31 mouse cellular contexts compared by ENCODE assay signal in genomic region chr2:168579109-168579508, GRCm38 (mm10). TPM values are rescaled to one million over a fixed set of nuclear protein-coding genes. Genes with fewer than 3 reads are reported as not detected.
DNase-seq lines count a peak whose midpoint lies in the region; ATAC-seq and TF ChIP-seq lines count a peak whose summit lies in the region.
"Had no signal": no experiment of that assay in that cellular context is flagged by ENCODE, and none has a peak within 500 bp of the region (broad histone marks: within the 10 kb centered on the region; RNA-seq: fewer than 3 reads in every experiment).

No protein-coding gene starts in this region.

- no peaks in the 10 kb centered on the region for H3K9me3 ChIP-seq in midbrain, embryonic 11.5 days (ENCODE audit: control insufficient read depth, low read length)
- no peaks in the 10 kb centered on the region for H3K9me3 ChIP-seq in midbrain, postnatal 0 days (ENCODE audit: low read length)
- H3K9me3 ChIP-seq in liver, embryonic 12.5 days (replicated peaks): no peaks in the 10 kb centered on the region
- H3K9me3 ChIP-seq: embryonic facial prominence, embryonic 15.5 days; forebrain, embryonic 13.5 days; hindbrain, embryonic 10.5 days; hindbrain, embryonic 15.5 days; limb, embryonic 12.5 days; liver, embryonic 13.5 days; midbrain, embryonic 10.5 days; neural tube, embryonic 12.5 days had no signal

- TF ChIP-seq POLR2A in heart, adult 2 months (IDR thresholded peaks at IDR 0.05; ENCODE audit: insufficient read depth, low read depth, low read length): no peak

- DNase-seq in heart, adult 2 months: no peak
- no peak for DNase-seq in heart, postnatal 36 days
- peak; percentile 8 for DNase-seq in midbrain, embryonic 11.5 days (ENCODE audit: low spot score, missing footprints)
- DNase-seq in midbrain, postnatal 0 days (ENCODE audit: low spot score): no peak
- no peak for DNase-seq in urinary bladder, postnatal 25 days (ENCODE audit: low spot score)
- DNase-seq: adrenal gland, postnatal 14 days; cerebellum, adult 18-20 months; cerebellum, postnatal 10 days; gastrocnemius, postnatal 36 days; kidney, adult 11 months; kidney, postnatal 14 days; liver, embryonic 13.5 days; lung, adult 18-20 months; lung, postnatal 4 days; right cerebral cortex, adult 18-20 months; right cerebral cortex, postnatal 4 days had no signal

- H3K4me2 ChIP-seq in midbrain, embryonic 11.5 days: no peak overlapping the region
- H3K4me2 ChIP-seq in midbrain, postnatal 0 days (ENCODE audit: low read depth, low read length, poor library complexity, severe bottlenecking): no peak overlapping the region
- no peak overlapping the region for H3K4me2 ChIP-seq in liver, embryonic 12.5 days
- H3K4me2 ChIP-seq: embryonic facial prominence, embryonic 15.5 days; forebrain, embryonic 13.5 days; hindbrain, embryonic 15.5 days; limb, embryonic 12.5 days; liver, embryonic 13.5 days; neural tube, embryonic 12.5 days had no signal

- no peak for TF ChIP-seq EP300 in heart, adult 2 months (IDR thresholded peaks at IDR 0.05; ENCODE audit: insufficient read depth, low read depth, low read length)

- no peak overlapping the region for H3K9ac ChIP-seq in heart, adult 2 months (ENCODE audit: low read depth, low read length)
- no peak overlapping the region for H3K9ac ChIP-seq in midbrain, embryonic 11.5 days (ENCODE audit: low read length)
- H3K9ac ChIP-seq in midbrain, postnatal 0 days (replicated peaks; ENCODE audit: low read length, poor library complexity, severe bottlenecking): no peak overlapping the region
- no peak overlapping the region for H3K9ac ChIP-seq in liver, embryonic 12.5 days
- H3K9ac ChIP-seq: embryonic facial prominence, embryonic 15.5 days; forebrain, embryonic 13.5 days; hindbrain, embryonic 15.5 days; limb, embryonic 12.5 days; liver, embryonic 13.5 days; neural tube, embryonic 12.5 days had no signal

- H3K4me1 ChIP-seq in heart, adult 2 months (ENCODE audit: control insufficient read depth, insufficient read depth, low read length): peaks cover 15% of the 10 kb centered on the region
- peaks cover 6% of the 10 kb centered on the region for H3K4me1 ChIP-seq in midbrain, embryonic 11.5 days (ENCODE audit: control insufficient read depth, insufficient read depth, low read length)
- H3K4me1 ChIP-seq in midbrain, postnatal 0 days (ENCODE audit: insufficient read depth, low read length): no peaks in the 10 kb centered on the region; the same call in 1 of the 2 replicates
- peaks cover 32% of the 10 kb centered on the region for H3K4me1 ChIP-seq in liver, embryonic 12.5 days

- intact Hi-C loops in heart, adult 2 months (cut with DNase I): no loop called here
- intact Hi-C loops in heart, postnatal 36 days (cut with DNase I): no loop called here

- no peaks in the 10 kb centered on the region for H3K36me3 ChIP-seq in heart, adult 2 months (ENCODE audit: control insufficient read depth, insufficient read depth, low read length)
- no peaks in the 10 kb centered on the region for H3K36me3 ChIP-seq in midbrain, embryonic 11.5 days (ENCODE audit: control insufficient read depth, insufficient read depth, low read length)
- H3K36me3 ChIP-seq in midbrain, postnatal 0 days (ENCODE audit: insufficient read depth, low read length): no peaks in the 10 kb centered on the region
- no peaks in the 10 kb centered on the region for H3K36me3 ChIP-seq in liver, embryonic 12.5 days
- H3K36me3 ChIP-seq: embryonic facial prominence, embryonic 15.5 days; hindbrain, embryonic 10.5 days; hindbrain, embryonic 15.5 days; limb, embryonic 12.5 days; liver, embryonic 13.5 days; midbrain, embryonic 10.5 days; neural tube, embryonic 12.5 days had no signal

- no peak for TF ChIP-seq CTCF in heart, adult 2 months (IDR thresholded peaks at IDR 0.05)
- no peak for TF ChIP-seq CTCF in midbrain, postnatal 0 days (IDR thresholded peaks at IDR 0.05)

- no peak overlapping the region for H3K4me3 ChIP-seq in heart, adult 2 months
- H3K4me3 ChIP-seq in midbrain, embryonic 11.5 days (ENCODE audit: low read depth, low read length): no peak overlapping the region
- H3K4me3 ChIP-seq in midbrain, postnatal 0 days (ENCODE audit: low read depth, low read length): no peak overlapping the region
- no peak overlapping the region for H3K4me3 ChIP-seq in liver, embryonic 12.5 days
- H3K4me3 ChIP-seq: embryonic facial prominence, embryonic 15.5 days; forebrain, embryonic 13.5 days; hindbrain, embryonic 10.5 days; hindbrain, embryonic 15.5 days; limb, embryonic 12.5 days; liver, embryonic 13.5 days; midbrain, embryonic 10.5 days; myocyte; neural tube, embryonic 12.5 days had no signal

- no peaks in the 10 kb centered on the region; the same call in 1 of the 2 replicates for H3K79me2 ChIP-seq in heart, adult 2 months (replicated peaks; ENCODE audit: control insufficient read depth, insufficient read depth, low read length)

- WGBS in heart, adult 2 months: 67% methylated on average over 3 of the region's 3 CpGs
- WGBS in midbrain, embryonic 11.5 days: 89% methylated on average over 3 of the region's 3 CpGs
- 90% methylated on average over 3 of the region's 3 CpGs for WGBS in midbrain, postnatal 0 days
- WGBS in liver, embryonic 12.5 days (ENCODE audit: insufficient replicate concordance): 31% methylated on average over 3 of the region's 3 CpGs

- no peaks in the 10 kb centered on the region for H3K27me3 ChIP-seq in heart, adult 2 months (ENCODE audit: control insufficient read depth, insufficient read depth, low read length)
- H3K27me3 ChIP-seq in midbrain, embryonic 11.5 days (ENCODE audit: control insufficient read depth, insufficient read depth, low read length): 0 out of 2 replicates have a peak, but pooled peaks cover 2% of the 10 kb centered on the region
- no peaks in the 10 kb centered on the region for H3K27me3 ChIP-seq in midbrain, postnatal 0 days (ENCODE audit: insufficient read depth, low read length)
- H3K27me3 ChIP-seq in liver, embryonic 12.5 days (replicated peaks): peaks cover 13% of the 10 kb centered on the region
- H3K27me3 ChIP-seq: embryonic facial prominence, embryonic 15.5 days; forebrain, embryonic 13.5 days; hindbrain, embryonic 15.5 days; limb, embryonic 12.5 days; neural tube, embryonic 12.5 days had no signal

- H3K27ac ChIP-seq in heart, adult 2 months: peak overlapping the region; percentile 33
- H3K27ac ChIP-seq in midbrain, embryonic 11.5 days (ENCODE audit: low read depth, low read length): no peak overlapping the region
- no peak overlapping the region for H3K27ac ChIP-seq in midbrain, postnatal 0 days (ENCODE audit: low read depth, low read length)
- H3K27ac ChIP-seq in liver, embryonic 12.5 days: no peak overlapping the region
- H3K27ac ChIP-seq: embryonic facial prominence, embryonic 15.5 days; forebrain, embryonic 13.5 days; hindbrain, embryonic 10.5 days; hindbrain, embryonic 15.5 days; liver, embryonic 13.5 days; neural tube, embryonic 12.5 days had no signal

- no peak for ATAC-seq in midbrain, embryonic 11.5 days (ENCODE audit: low FRiP score)
- ATAC-seq in midbrain, postnatal 0 days (ENCODE audit: low FRiP score): no peak
- peak; percentile 70 for ATAC-seq in granulocyte monocyte progenitor cell, adult 5-6 weeks (replicated peaks; ENCODE audit: poor library complexity, severe bottlenecking)
- ATAC-seq in megakaryocyte progenitor cell, adult 5-6 weeks (replicated peaks; ENCODE audit: poor library complexity): peak; percentile 50
- ATAC-seq in liver, embryonic 12.5 days: no peak
- ATAC-seq: CD4-positive, CD25-positive, alpha-beta regulatory T cell, adult 4 months; forebrain, embryonic 13.5 days; inflammation-experienced regulatory T-cells, adult 6 months; lung, postnatal 0 days; midbrain, embryonic 16.5 days had no signal

RNA-seq across cellular contexts. Expression of gene Nfatc2, which starts 22.3 kb away (rescaled TPM):
- 10 to 100 TPM; 11.2 to 18.3 TPM for total RNA-seq in heart, adult 2 months (2021)
- polyA plus RNA-seq in heart, adult 2 months (2012; rRNA removed): 10.2 and 12.8 TPM in 2 replicates
- 10 to 100 TPM; 16.2 to 18.1 TPM for total RNA-seq in heart, postnatal 36 days (2021)
- 0.66 and 0.72 TPM in 2 replicates for polyA plus RNA-seq in midbrain, embryonic 11.5 days (2014; fragmentation: Nextera tagmentation; extraction: Ambion mirVana)
- 5.1 and 6.4 TPM in 2 replicates for total RNA-seq in midbrain, postnatal 0 days (2014; rRNA removed)
- 7.3 and 8.2 TPM in 2 replicates for polyA plus RNA-seq in midbrain, postnatal 0 days (2015; fragmentation: Nextera tagmentation; extraction: Ambion mirVana)
- 1.7 and 2.2 TPM in 2 replicates for total RNA-seq in granulocyte monocyte progenitor cell, adult 5-6 weeks (2014; fragmentation: Nextera tagmentation)
- total RNA-seq in granulocyte monocyte progenitor cell, adult 5-6 weeks (2017): 0.17 and 0.46 TPM in 2 replicates
- total RNA-seq in megakaryocyte progenitor cell, adult 5-6 weeks (2015): 1.7 TPM in 2 replicates
- total RNA-seq in megakaryocyte progenitor cell, adult 5-6 weeks (2017): 0.17 and 0.47 TPM in 2 replicates
- polyA plus RNA-seq in liver, embryonic 12.5 days (2016; fragmentation: Nextera tagmentation; extraction: Ambion mirVana): 0.29 and 0.41 TPM in 2 replicates

Comparison
In these comparisons a context has a peak if more than half of its experiments do, and no peak if none do; other contexts are left out.
1. ATAC-seq: peak in granulocyte monocyte progenitor cell, adult 5-6 weeks (single experiment) and megakaryocyte progenitor cell, adult 5-6 weeks (single experiment); none in midbrain, embryonic 11.5 days (single experiment), midbrain, postnatal 0 days (single experiment) and liver, embryonic 12.5 days (single experiment).